Mouse (Mus musculus) olfactory bulb, adult 2 months (tissue): ENCODE data around the gene Gse1. TPM values are rescaled to one million over a fixed set of nuclear protein-coding genes. Genes with fewer than 3 reads are reported as not detected.

Source experiments
- H3K27ac ChIP-seq: fragments of 200-500 bp; 2 replicates; pipeline ENCODE4 v1.5.1; 2012; ENCODE audit warnings: low read depth, low read length; ENCODE audit not compliant: insufficient read depth
- H3K4me1 ChIP-seq: fragments of 200-500 bp; 2 replicates; pipeline ENCODE4 v1.6.1; 2012; ENCODE audit warnings: low read length; ENCODE audit not compliant: control insufficient read depth, insufficient read depth
- H3K4me3 ChIP-seq: fragments of 200-500 bp; 2 replicates; pipeline ENCODE4 v1.5.1; 2012; ENCODE audit warnings: mild to moderate bottlenecking, low read depth, low read length, moderate library complexity; ENCODE audit not compliant: insufficient read depth
- CTCF ChIP-seq: fragments of 200-500 bp; IDR thresholded peaks from 2 replicates; pipeline ENCODE4 v1.5.1; 2012; ENCODE audit warnings: low read depth, mild to moderate bottlenecking, low read length, moderate library complexity; ENCODE audit not compliant: insufficient read depth
- POLR2A ChIP-seq: fragments of 200-500 bp; IDR thresholded peaks from 2 replicates; pipeline ENCODE4 v1.6.1; 2012; ENCODE audit warnings: mild to moderate bottlenecking, low read depth, low read length, moderate library complexity; ENCODE audit not compliant: insufficient read depth
- WGBS: fragments of 180-500 bp; shearing (Covaris S2); methylation state at CpG from one replicate; pipeline ENCODE4 v1.1.7; 2018; 5-methylcytosine and 5-hydroxymethylcytosine counted together
- polyA plus RNA-seq: library from polyadenylated mRNA; stranded (reverse); fragments of >200 nt; gene quantifications from 2 replicates; pipeline ENCODE4 v1.2.4, GENCODE M21; 2012; ENCODE audit warnings: low replicate concordance; ENCODE audit not compliant: missing spikeins, insufficient read depth, insufficient read length

Gene Gse1
- polyA plus RNA-seq, 1 experiment = 42.5 TPM

GRCm38 (mm10) chr8:120549922-120550321, 321.7 kb downstream of the Gse1 start:
- H3K4me1 ChIP-seq = peaks cover 90% of the 10 kb centered on the region
- H3K4me3 ChIP-seq = 0 out of 2 replicates have a peak overlapping the region, but pooled peaks have one; percentile 19
- WGBS = 13% methylated on average over 11 of the region's 11 CpGs
- peak overlapping the region; percentile 96 for H3K27ac ChIP-seq
- TF ChIP-seq CTCF (no peak), POLR2A (no peak)

- H3K4me3 ChIP-seq = peak overlapping the region; percentile 19
- 20% methylated on average over 12 of the region's 12 CpGs for WGBS
- no peak for TF ChIP-seq POLR2A
- TF ChIP-seq CTCF = no peak
- H3K27ac ChIP-seq = peak overlapping the region; percentile 96
- peaks cover 95% of the 10 kb centered on the region for H3K4me1 ChIP-seq
Measured at GRCm38 (mm10) chr8:120550430-120550829, 322.2 kb downstream of the Gse1 start.

- Histone ChIP-seq H3K27ac (peak overlapping the region; percentile 97), H3K4me3 (peak overlapping the region; percentile 19), H3K4me1 (peaks cover 97% of the 10 kb centered on the region)
- WGBS = 19% methylated on average over 11 of the region's 11 CpGs
- TF ChIP-seq CTCF (no peak), POLR2A (no peak)
Measured at GRCm38 (mm10) chr8:120550937-120551676, 322.9 kb downstream of the Gse1 start.

GRCm38 (mm10) chr8:120551677-120551980, 323.4 kb downstream of the Gse1 start:
- Histone ChIP-seq H3K4me1 (peaks cover 99% of the 10 kb centered on the region), H3K4me3 (no peak overlapping the region), H3K27ac (peak overlapping the region; percentile 97)
- TF ChIP-seq CTCF = no peak
- no peak for TF ChIP-seq POLR2A
- 48% methylated on average over 3 of the region's 3 CpGs for WGBS

GRCm38 (mm10) chr8:120552509-120552908, 324.3 kb downstream of the Gse1 start:
- peaks cover 99% of the 10 kb centered on the region for H3K4me1 ChIP-seq
- H3K4me3 ChIP-seq = no peak overlapping the region
- TF ChIP-seq POLR2A = no peak
- no peak for TF ChIP-seq CTCF
- H3K27ac ChIP-seq = peak overlapping the region; percentile 27; the same call in 1 of the 2 replicates
- 52% methylated on average over 11 of the region's 11 CpGs for WGBS

- no peak for TF ChIP-seq CTCF
- TF ChIP-seq POLR2A = no peak
- Histone ChIP-seq H3K4me1 (peaks cover 99% of the 10 kb centered on the region), H3K27ac (peak overlapping the region; percentile 7; the same call in 1 of the 2 replicates), H3K4me3 (no peak overlapping the region)
- 77% methylated on average over 24 of the region's 24 CpGs for WGBS
Measured at GRCm38 (mm10) chr8:120553441-120554123, 325.3 kb downstream of the Gse1 start.

GRCm38 (mm10) chr8:120554466-120555039, 326.3 kb downstream of the Gse1 start:
- Histone ChIP-seq H3K4me1 (peaks cover 100% of the 10 kb centered on the region), H3K27ac (no peak overlapping the region), H3K4me3 (no peak overlapping the region)
- TF ChIP-seq CTCF (no peak), POLR2A (no peak)
- 82% methylated on average over 18 of the region's 18 CpGs for WGBS

- H3K27ac ChIP-seq = peak overlapping the region; percentile 49
- H3K4me1 ChIP-seq = peaks cover 100% of the 10 kb centered on the region
Measured at GRCm38 (mm10) chr8:120556198-120556892, 328.1 kb downstream of the Gse1 start.

More at GRCm38 (mm10) chr8:120556198-120556892, 328.1 kb downstream of the Gse1 start:
- 42% methylated on average over 20 of the region's 20 CpGs for WGBS
- H3K4me3 ChIP-seq = no peak overlapping the region
- TF ChIP-seq POLR2A (no peak), CTCF (no peak)
